ENCODE assay signal across 27 mouse cellular contexts in the genomic region with DNA sequence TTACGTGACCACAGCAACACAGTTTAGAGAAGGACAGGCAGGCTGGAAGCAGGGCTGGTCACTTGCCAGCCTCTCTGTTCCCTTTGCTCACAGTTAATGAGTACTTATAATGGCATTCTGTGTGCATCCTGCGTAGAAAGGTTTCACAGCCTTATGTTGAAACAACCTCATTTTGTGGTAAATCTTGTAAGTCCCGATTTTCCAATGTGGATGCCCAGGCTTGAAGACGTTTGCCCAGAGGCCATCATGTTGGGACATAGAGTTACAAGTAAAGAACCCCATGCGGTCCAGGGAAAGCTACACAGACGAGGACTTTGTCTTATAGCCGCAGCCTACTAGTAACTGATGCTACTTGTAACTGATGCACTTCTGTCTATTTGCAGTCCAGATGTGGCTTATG.
"Had no signal": no experiment of that assay in that cellular context is flagged by ENCODE, and none has a peak within 500 bp of the region (broad histone marks: within the 10 kb centered on the region; RNA-seq: fewer than 3 reads in every experiment).

No protein-coding gene starts in this region.

- H3K4me2 ChIP-seq: heart, embryonic 11.5 days; heart, embryonic 13.5 days; heart, embryonic 15.5 days; hindbrain, embryonic 12.5 days; hindbrain, embryonic 14.5 days; intestine, embryonic 15.5 days; limb, embryonic 13.5 days; limb, embryonic 15.5 days; liver, embryonic 12.5 days had no signal

- ATAC-seq: hindbrain, embryonic 16.5 days; inflammation-experienced regulatory T-cells, adult 6 months; intestine, embryonic 15.5 days; intestine, postnatal 0 days; liver, embryonic 12.5 days had no signal

- H3K27me3 ChIP-seq: heart, embryonic 13.5 days; heart, embryonic 15.5 days; hindbrain, embryonic 12.5 days; intestine, embryonic 15.5 days; limb, embryonic 13.5 days; limb, embryonic 15.5 days; liver, embryonic 12.5 days had no signal

- H3K4me3 ChIP-seq: heart, adult 2 months; heart, embryonic 13.5 days; heart, embryonic 15.5 days; hindbrain, embryonic 10.5 days; hindbrain, embryonic 12.5 days; intestine, embryonic 15.5 days; limb, embryonic 13.5 days; limb, embryonic 15.5 days; liver, embryonic 12.5 days had no signal

- H3K9ac ChIP-seq: heart, embryonic 13.5 days; heart, embryonic 15.5 days; hindbrain, embryonic 12.5 days; hindbrain, embryonic 14.5 days; intestine, embryonic 15.5 days; limb, embryonic 13.5 days; limb, embryonic 15.5 days; liver, embryonic 12.5 days; liver, embryonic 14.5 days had no signal

- H3K9me3 ChIP-seq: heart, embryonic 13.5 days; heart, embryonic 15.5 days; hindbrain, embryonic 10.5 days; hindbrain, embryonic 12.5 days; intestine, embryonic 15.5 days; limb, embryonic 13.5 days; limb, embryonic 15.5 days; liver, embryonic 12.5 days had no signal

- DNase-seq: gastrocnemius, postnatal 14 days; gastrocnemius, postnatal 36 days; heart, adult 2 months; heart, postnatal 14 days; heart, postnatal 36 days; kidney, adult 18-20 months; kidney, adult 8-10 months; kidney, postnatal 10 days; kidney, postnatal 25 days; layer of hippocampus, adult 9-11 months; layer of hippocampus, postnatal 36 days; left cerebral cortex, postnatal 4 days; lung, adult 18-20 months had no signal

- H3K36me3 ChIP-seq: heart, embryonic 13.5 days; heart, embryonic 15.5 days; hindbrain, embryonic 10.5 days; hindbrain, embryonic 12.5 days; intestine, embryonic 15.5 days; limb, embryonic 13.5 days; limb, embryonic 15.5 days; liver, embryonic 12.5 days had no signal

- H3K27ac ChIP-seq: heart, adult 2 months; heart, embryonic 13.5 days; heart, embryonic 15.5 days; hindbrain, embryonic 10.5 days; hindbrain, embryonic 12.5 days; hindbrain, embryonic 14.5 days; intestine, embryonic 15.5 days; limb, embryonic 13.5 days; limb, embryonic 15.5 days; liver, embryonic 12.5 days; liver, embryonic 14.5 days had no signal

- H3K4me1 ChIP-seq: heart, embryonic 13.5 days; heart, embryonic 15.5 days; hindbrain, embryonic 10.5 days; hindbrain, embryonic 12.5 days; intestine, embryonic 15.5 days; limb, embryonic 13.5 days; limb, embryonic 15.5 days; liver, embryonic 12.5 days had no signal
